Mouse (Mus musculus): Measurements from ENCODE around the gene Ccdc148. TPM values are rescaled to one million over a fixed set of nuclear protein-coding genes. Genes with fewer than 3 reads are reported as not detected.
A peak's percentile ranks its signal among the peaks of the same experiment; 100 is the strongest.

The Ccdc148 gene
- total RNA-seq, 4 experiments from 2014 or later, result not detected

- DNase-seq (ENCODE audit: low spot score in 2 of 2), result no peak
Measured at GRCm38 (mm10) chr2:59179487-59179886, 19.0 kb upstream of the Ccdc148 start.

GRCm38 (mm10) chr2:59178960-59179359, 18.5 kb upstream of the Ccdc148 start:
- no peak for DNase-seq (ENCODE audit: low spot score in 2 of 2)

- no peak for DNase-seq (ENCODE audit: low spot score in 2 of 2)
Measured at GRCm38 (mm10) chr2:59178191-59178590, 17.7 kb upstream of the Ccdc148 start.

GRCm38 (mm10) chr2:59175926-59176325, 15.4 kb upstream of the Ccdc148 start:
- DNase-seq (ENCODE audit: low spot score in 2 of 2), result no peak

GRCm38 (mm10) chr2:59171533-59171932, 11.1 kb upstream of the Ccdc148 start:
- DNase-seq (ENCODE audit: low spot score in 2 of 2), result no peak

GRCm38 (mm10) chr2:59170593-59170992, 10.1 kb upstream of the Ccdc148 start:
- DNase-seq (ENCODE audit: low spot score in 2 of 2), result no peak

- no peak for DNase-seq (ENCODE audit: low spot score in 2 of 2)
Measured at GRCm38 (mm10) chr2:59170208-59170589, 9.7 kb upstream of the Ccdc148 start.

GRCm38 (mm10) chr2:59169572-59170207, 9.2 kb upstream of the Ccdc148 start:
- no peak for DNase-seq (ENCODE audit: low spot score in 2 of 2)

- no peak for DNase-seq (ENCODE audit: low spot score in 2 of 2)
Measured at GRCm38 (mm10) chr2:59167830-59168229, 7.3 kb upstream of the Ccdc148 start.

- DNase-seq (ENCODE audit: low spot score in 2 of 2), result no peak
Measured at GRCm38 (mm10) chr2:59166976-59167375, 6.5 kb upstream of the Ccdc148 start.

- no peak for DNase-seq (ENCODE audit: low spot score in 2 of 2)
Measured at GRCm38 (mm10) chr2:59162285-59162600, 1.8 kb upstream of the Ccdc148 start.

- DNase-seq (ENCODE audit: low spot score in 2 of 2), result peak in 1 of 2 experiments; percentile 4
Measured at GRCm38 (mm10) chr2:59161441-59162284, 1.2 kb upstream of the Ccdc148 start.

- no peak for DNase-seq (ENCODE audit: low spot score in 2 of 2)
Measured at GRCm38 (mm10) chr2:59161021-59161440, 548 bp upstream of the Ccdc148 start.

GRCm38 (mm10) chr2:59159961-59160604, 400 bp downstream of the Ccdc148 start:
- DNase-seq (ENCODE audit: low spot score in 2 of 2), result no peak

- no peak for DNase-seq (ENCODE audit: low spot score in 2 of 2)
Measured at GRCm38 (mm10) chr2:59158117-59158516, 2.4 kb downstream of the Ccdc148 start.

- DNase-seq (ENCODE audit: low spot score in 2 of 2), result no peak
Measured at GRCm38 (mm10) chr2:59155428-59155827, 5.1 kb downstream of the Ccdc148 start.

- no peak for DNase-seq (ENCODE audit: low spot score in 2 of 2)
Measured at GRCm38 (mm10) chr2:59131044-59131443, 29.4 kb downstream of the Ccdc148 start.

GRCm38 (mm10) chr2:59129821-59130220, 30.7 kb downstream of the Ccdc148 start:
- no peak for DNase-seq (ENCODE audit: low spot score in 2 of 2)

GRCm38 (mm10) chr2:59129023-59129422, 31.5 kb downstream of the Ccdc148 start:
- DNase-seq (ENCODE audit: low spot score in 2 of 2), result no peak

- DNase-seq (ENCODE audit: low spot score in 2 of 2), result no peak
Measured at GRCm38 (mm10) chr2:59055615-59056145, 104.8 kb downstream of the Ccdc148 start.

GRCm38 (mm10) chr2:59054339-59054738, 106.1 kb downstream of the Ccdc148 start:
- DNase-seq (ENCODE audit: low spot score in 2 of 2), result no peak

GRCm38 (mm10) chr2:59053461-59054039, 106.9 kb downstream of the Ccdc148 start:
- DNase-seq (ENCODE audit: low spot score in 2 of 2), result no peak

Data from gastrocnemius, adult 8-10 months (tissue).